Comparison of ENCODE assay signal across 8 mouse cellular contexts in the genomic region with DNA sequence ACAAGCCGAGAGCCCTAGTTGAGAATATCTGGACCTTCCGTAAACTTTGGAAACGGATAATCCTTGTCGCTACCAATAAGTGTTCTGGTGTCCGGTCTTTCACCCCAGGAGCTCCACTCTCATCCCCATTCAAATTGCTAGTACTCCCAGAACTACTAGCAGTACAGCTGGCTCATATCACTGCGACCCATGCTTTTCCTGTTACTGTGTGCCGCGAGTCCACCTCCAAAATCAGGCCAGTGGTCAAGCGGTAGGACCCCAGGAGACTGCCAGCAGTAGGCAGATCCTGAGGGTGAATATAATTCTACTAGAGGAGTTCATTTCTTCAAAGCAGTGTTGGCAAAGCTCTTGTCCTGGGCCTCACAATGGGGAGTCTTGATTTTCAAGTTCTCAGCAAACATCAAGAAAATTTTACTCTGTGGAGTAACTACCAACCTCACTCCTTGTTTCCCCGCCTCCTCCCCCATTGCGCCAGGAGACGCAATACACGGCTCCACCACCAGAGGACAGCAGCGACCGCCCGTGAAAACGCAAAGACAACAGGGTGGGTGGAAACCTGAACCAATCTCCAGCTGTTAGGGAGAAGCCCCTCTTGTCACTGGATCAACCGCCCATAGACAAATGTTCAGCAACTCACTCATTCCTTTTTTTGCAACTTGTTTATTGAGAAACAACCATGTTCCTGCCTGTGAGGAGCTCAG. TPM values are rescaled to one million over a fixed set of nuclear protein-coding genes. Genes with fewer than 3 reads are reported as not detected.
DNase-seq lines count a peak whose midpoint lies in the region; ATAC-seq and TF ChIP-seq lines count a peak whose summit lies in the region.

No protein-coding gene starts in this region.

- peaks cover 4% of the 10 kb centered on the region; the same call in 1 of the 2 replicates for H3K27me3 ChIP-seq in heart, embryonic 10.5 days (ENCODE audit: insufficient read depth, poor library complexity, severe bottlenecking)
- no peaks in the 10 kb centered on the region for H3K27me3 ChIP-seq in kidney, embryonic 15.5 days
- peaks cover 16% of the 10 kb centered on the region for H3K27me3 ChIP-seq in liver, embryonic 12.5 days (replicated peaks)
- no peaks in the 10 kb centered on the region for H3K27me3 ChIP-seq in stomach, embryonic 14.5 days (ENCODE audit: control insufficient read depth, insufficient read depth, low read length)

- 0 out of 2 replicates have a peak, but pooled peaks have one; percentile 34 for TF ChIP-seq POLR2A in bone marrow, adult 2 months (IDR thresholded peaks at IDR 0.05; ENCODE audit: borderline replicate concordance, control insufficient read depth, low read depth, low read length)
- TF ChIP-seq POLR2A in embryonic fibroblast, embryonic 13.5 days (IDR thresholded peaks at IDR 0.05; ENCODE audit: low read depth, low read length): no peak

- peak; percentile 100 for TF ChIP-seq CTCF in bone marrow, adult 2 months (IDR thresholded peaks at IDR 0.05; ENCODE audit: control insufficient read depth, insufficient read depth, low read length)
- peak; percentile 94 for TF ChIP-seq CTCF in embryonic fibroblast, embryonic 13.5 days (IDR thresholded peaks at IDR 0.05; ENCODE audit: borderline replicate concordance, insufficient read depth, low read length)

- ATAC-seq in kidney, embryonic 15.5 days (replicated peaks; ENCODE audit: low FRiP score): no peak
- no peak for ATAC-seq in liver, embryonic 12.5 days
- ATAC-seq in stomach, embryonic 14.5 days (ENCODE audit: insufficient number of reproducible peaks, insufficient read depth, low FRiP score, low read depth): no peak

- peak overlapping the region; percentile 57 for H3K27ac ChIP-seq in bone marrow, adult 2 months (ENCODE audit: control insufficient read depth, insufficient read depth, low read depth, low read length, poor library complexity)
- H3K27ac ChIP-seq in embryonic fibroblast, embryonic 13.5 days (ENCODE audit: insufficient read depth, low read length): peak overlapping the region; percentile 28
- peak overlapping the region; percentile 100; the same call in 1 of the 2 replicates for H3K27ac ChIP-seq in heart, embryonic 10.5 days
- H3K27ac ChIP-seq in kidney, embryonic 15.5 days: peak overlapping the region; percentile 100
- peak overlapping the region; percentile 100 for H3K27ac ChIP-seq in liver, embryonic 12.5 days
- peak overlapping the region; percentile 100 for H3K27ac ChIP-seq in stomach, embryonic 14.5 days (ENCODE audit: low read length)

- peak; percentile 93 to 94 for DNase-seq in B cell, adult 2 months
- DNase-seq in heart, embryonic 10.5 days (ENCODE audit: low spot score): peak; percentile 90
- DNase-seq in naive thymus-derived CD4-positive, alpha-beta T cell, adult 2 months (ENCODE audit: low read depth): peak; percentile 96

- WGBS in bone marrow, adult 2 months: 24% methylated on average over 18 of the region's 18 CpGs
- WGBS in heart, embryonic 10.5 days: 18% methylated on average over 18 of the region's 18 CpGs
- WGBS in kidney, embryonic 15.5 days: 16% methylated on average over 18 of the region's 18 CpGs
- WGBS in liver, embryonic 12.5 days (ENCODE audit: insufficient replicate concordance): 18% methylated on average over 18 of the region's 18 CpGs
- 17% methylated on average over 18 of the region's 18 CpGs for WGBS in stomach, embryonic 14.5 days

- peak overlapping the region; percentile 69 for H3K4me3 ChIP-seq in bone marrow, adult 2 months (replicated peaks; ENCODE audit: control insufficient read depth, low read depth, low read length)
- 0 out of 2 replicates have a peak overlapping the region, but pooled peaks have one; percentile 11 for H3K4me3 ChIP-seq in embryonic fibroblast, embryonic 13.5 days (ENCODE audit: insufficient read depth, low read length)
- H3K4me3 ChIP-seq in heart, embryonic 10.5 days: peak overlapping the region; percentile 92; the same call in 1 of the 2 replicates
- peak overlapping the region; percentile 42; the same call in 1 of the 2 replicates for H3K4me3 ChIP-seq in kidney, embryonic 15.5 days (replicated peaks)
- peak overlapping the region; percentile 46 for H3K4me3 ChIP-seq in liver, embryonic 12.5 days
- no peak overlapping the region; the same call in 1 of the 2 replicates for H3K4me3 ChIP-seq in stomach, embryonic 14.5 days (ENCODE audit: low read depth, low read length)

- H3K4me1 ChIP-seq in bone marrow, adult 2 months (ENCODE audit: control insufficient read depth, insufficient read depth, low read length): peaks cover 3% of the 10 kb centered on the region; the same call in 1 of the 2 replicates
- H3K4me1 ChIP-seq in embryonic fibroblast, embryonic 13.5 days (ENCODE audit: control insufficient read depth, insufficient read depth, low read length): peaks cover 11% of the 10 kb centered on the region
- peaks cover 76% of the 10 kb centered on the region for H3K4me1 ChIP-seq in heart, embryonic 10.5 days
- H3K4me1 ChIP-seq in kidney, embryonic 15.5 days: peaks cover 84% of the 10 kb centered on the region
- peaks cover 97% of the 10 kb centered on the region for H3K4me1 ChIP-seq in liver, embryonic 12.5 days
- peaks cover 59% of the 10 kb centered on the region for H3K4me1 ChIP-seq in stomach, embryonic 14.5 days (ENCODE audit: control insufficient read depth, insufficient read depth, low read length)

- peaks cover 10% of the 10 kb centered on the region; the same call in 1 of the 2 replicates for H3K36me3 ChIP-seq in heart, embryonic 10.5 days
- peaks cover 24% of the 10 kb centered on the region for H3K36me3 ChIP-seq in kidney, embryonic 15.5 days
- peaks cover 24% of the 10 kb centered on the region for H3K36me3 ChIP-seq in liver, embryonic 12.5 days
- H3K36me3 ChIP-seq in stomach, embryonic 14.5 days (ENCODE audit: control insufficient read depth, insufficient read depth, low read length): peaks cover 7% of the 10 kb centered on the region; the same call in 1 of the 2 replicates

- H3K4me2 ChIP-seq in kidney, embryonic 15.5 days: peak overlapping the region; percentile 76
- H3K4me2 ChIP-seq in liver, embryonic 12.5 days: peak overlapping the region; percentile 74
- H3K4me2 ChIP-seq in stomach, embryonic 14.5 days (replicated peaks; ENCODE audit: low read depth, low read length): peak overlapping the region; percentile 55; the same call in 1 of the 2 replicates

- peak overlapping the region; percentile 35; the same call in 1 of the 2 replicates for H3K9ac ChIP-seq in kidney, embryonic 15.5 days
- H3K9ac ChIP-seq in liver, embryonic 12.5 days: 0 out of 2 replicates have a peak overlapping the region, but pooled peaks have one; percentile 64
- no peak overlapping the region for H3K9ac ChIP-seq in stomach, embryonic 14.5 days (replicated peaks; ENCODE audit: low read depth, low read length)

- no peaks in the 10 kb centered on the region for H3K9me3 ChIP-seq in heart, embryonic 10.5 days
- no peaks in the 10 kb centered on the region for H3K9me3 ChIP-seq in kidney, embryonic 15.5 days (replicated peaks)
- H3K9me3 ChIP-seq in liver, embryonic 12.5 days (replicated peaks): no peaks in the 10 kb centered on the region
- no peaks in the 10 kb centered on the region for H3K9me3 ChIP-seq in stomach, embryonic 14.5 days (ENCODE audit: control insufficient read depth, low read depth, low read length)

RNA-seq across cellular contexts. Expression of a gene that starts 0.7 kb away (rescaled TPM):
- 4.0 and 7.2 TPM in 2 replicates for polyA plus RNA-seq in bone marrow, adult 2 months (2011; ENCODE audit: insufficient read depth, insufficient read length, low replicate concordance, missing spikeins)
- 2.3 and 2.4 TPM in 2 replicates for polyA plus RNA-seq in embryonic fibroblast, embryonic 13.5 days (2011; ENCODE audit: insufficient read length, low read depth, missing spikeins)
- 1.5 and 1.7 TPM in 2 replicates for polyA plus RNA-seq in heart, embryonic 10.5 days (2016; fragmentation: Nextera tagmentation; extraction: Ambion mirVana)
- polyA plus RNA-seq in kidney, embryonic 15.5 days (2015; fragmentation: Nextera tagmentation; extraction: Ambion mirVana): 3.0 and 3.6 TPM in 2 replicates
- 3.9 and 4.8 TPM in 2 replicates for polyA plus RNA-seq in liver, embryonic 12.5 days (2016; fragmentation: Nextera tagmentation; extraction: Ambion mirVana)
- polyA plus RNA-seq in stomach, embryonic 14.5 days (2014; fragmentation: Nextera tagmentation; extraction: Ambion mirVana): 2.0 and 2.3 TPM in 2 replicates

RNA-seq across cellular contexts. Expression of a gene that starts 8.8 kb away (rescaled TPM):
- polyA plus RNA-seq in bone marrow, adult 2 months (2011; ENCODE audit: insufficient read depth, insufficient read length, low replicate concordance, missing spikeins): 27.7 and 34.2 TPM in 2 replicates
- 12.4 and 15.1 TPM in 2 replicates for polyA plus RNA-seq in embryonic fibroblast, embryonic 13.5 days (2011; ENCODE audit: insufficient read length, low read depth, missing spikeins)
- 5.4 and 9.8 TPM in 2 replicates for polyA plus RNA-seq in heart, embryonic 10.5 days (2016; fragmentation: Nextera tagmentation; extraction: Ambion mirVana)
- polyA plus RNA-seq in kidney, embryonic 15.5 days (2015; fragmentation: Nextera tagmentation; extraction: Ambion mirVana): 11.0 and 11.1 TPM in 2 replicates
- polyA plus RNA-seq in liver, embryonic 12.5 days (2016; fragmentation: Nextera tagmentation; extraction: Ambion mirVana): 6.0 and 6.1 TPM in 2 replicates
- 12.9 and 14.3 TPM in 2 replicates for polyA plus RNA-seq in stomach, embryonic 14.5 days (2014; fragmentation: Nextera tagmentation; extraction: Ambion mirVana)

RNA-seq across cellular contexts. Expression of a gene that starts 36.0 kb away (rescaled TPM):
- 70.7 and 83.3 TPM in 2 replicates for polyA plus RNA-seq in bone marrow, adult 2 months (2011; ENCODE audit: insufficient read depth, insufficient read length, low replicate concordance, missing spikeins)
- 23.0 and 28.4 TPM in 2 replicates for polyA plus RNA-seq in embryonic fibroblast, embryonic 13.5 days (2011; ENCODE audit: insufficient read length, low read depth, missing spikeins)
- polyA plus RNA-seq in heart, embryonic 10.5 days (2016; fragmentation: Nextera tagmentation; extraction: Ambion mirVana): 73.2 and 85.3 TPM in 2 replicates
- polyA plus RNA-seq in kidney, embryonic 15.5 days (2015; fragmentation: Nextera tagmentation; extraction: Ambion mirVana): 82.5 and 90.5 TPM in 2 replicates
- polyA plus RNA-seq in liver, embryonic 12.5 days (2016; fragmentation: Nextera tagmentation; extraction: Ambion mirVana): 77.4 and 77.8 TPM in 2 replicates
- 72.8 and 82.3 TPM in 2 replicates for polyA plus RNA-seq in stomach, embryonic 14.5 days (2014; fragmentation: Nextera tagmentation; extraction: Ambion mirVana)

RNA-seq across cellular contexts. Expression of a gene that starts 49.3 kb away (rescaled TPM):
- 3.2 and 21.0 TPM in 2 replicates for polyA plus RNA-seq in bone marrow, adult 2 months (2011; ENCODE audit: insufficient read depth, insufficient read length, low replicate concordance, missing spikeins)
- not detected in 2 replicates for polyA plus RNA-seq in embryonic fibroblast, embryonic 13.5 days (2011; ENCODE audit: insufficient read length, low read depth, missing spikeins)
- 0.35 TPM in 1 of 2 replicates, not detected in the other for polyA plus RNA-seq in heart, embryonic 10.5 days (2016; fragmentation: Nextera tagmentation; extraction: Ambion mirVana)
- polyA plus RNA-seq in kidney, embryonic 15.5 days (2015; fragmentation: Nextera tagmentation; extraction: Ambion mirVana): 0.99 and 1.5 TPM in 2 replicates
- polyA plus RNA-seq in liver, embryonic 12.5 days (2016; fragmentation: Nextera tagmentation; extraction: Ambion mirVana): 5.9 and 6.1 TPM in 2 replicates
- polyA plus RNA-seq in stomach, embryonic 14.5 days (2014; fragmentation: Nextera tagmentation; extraction: Ambion mirVana): 0.36 TPM in 1 of 2 replicates, not detected in the other

Comparison
In these comparisons a context has a peak if more than half of its experiments do, and no peak if none do; other contexts are left out.
1. H3K27ac ChIP-seq: peak in every context shown above with its lines; median percentile 100 in heart, embryonic 10.5 days; 100 in kidney, embryonic 15.5 days; 100 in liver, embryonic 12.5 days; 100 in stomach, embryonic 14.5 days; 57 in bone marrow, adult 2 months; 28 in embryonic fibroblast, embryonic 13.5 days.